Mouse (Mus musculus) cerebellum, adult 2 months (tissue): ENCODE measurements around the gene Phf11b.
"Not testable (repeated sequence)": the region's sequence is repeated elsewhere in the genome, so short reads cannot be mapped to it uniquely, and the experiment has no call there.

Experiments
- CTCF ChIP-seq: fragments of 200-500 bp; IDR thresholded peaks from 2 replicates; pipeline ENCODE4 v1.5.1; 2011; ENCODE audit warnings: low read depth, mild to moderate bottlenecking, control low read depth, low read length, moderate library complexity, borderline replicate concordance; ENCODE audit not compliant: insufficient read depth
- POLR2A ChIP-seq: fragments of 200-500 bp; IDR thresholded peaks from 2 replicates; pipeline ENCODE4 v1.6.1; 2011; ENCODE audit warnings: low read length, control low read depth, borderline replicate concordance; ENCODE audit not compliant: insufficient read depth

DNA sequence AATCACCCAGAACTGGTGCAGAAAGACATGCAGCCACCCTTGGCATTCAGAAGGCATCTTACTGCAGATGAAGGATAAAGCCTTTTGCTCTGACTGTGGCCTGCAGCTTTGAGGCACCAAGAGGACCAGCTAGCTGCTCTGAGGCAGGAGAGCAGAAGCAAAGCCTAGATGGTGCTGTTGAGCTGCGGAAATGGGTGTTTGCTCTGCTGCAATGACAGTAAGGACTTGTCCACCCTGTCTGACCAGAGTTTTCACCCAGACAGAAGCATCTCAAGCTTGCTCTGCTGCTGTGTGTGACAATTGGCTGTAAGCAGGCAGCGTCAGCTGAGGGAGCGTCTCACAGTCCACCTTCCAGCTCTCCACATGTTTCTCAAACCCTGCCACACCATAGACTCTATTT, 10.7 kb downstream of the Phf11b start:
- TF ChIP-seq POLR2A, CTCF: not testable (repeated sequence)
